Mouse (Mus musculus) cerebellum, adult 2 months (tissue): ENCODE results near the gene Pus7.

ENCODE experiments used
- CTCF ChIP-seq: fragments of 200-500 bp; IDR thresholded peaks from 2 replicates; pipeline ENCODE4 v1.5.1; 2011; ENCODE audit warnings: low read depth, mild to moderate bottlenecking, control low read depth, low read length, moderate library complexity, borderline replicate concordance; ENCODE audit not compliant: insufficient read depth
- POLR2A ChIP-seq: fragments of 200-500 bp; IDR thresholded peaks from 2 replicates; pipeline ENCODE4 v1.6.1; 2011; ENCODE audit warnings: low read length, control low read depth, borderline replicate concordance; ENCODE audit not compliant: insufficient read depth

GRCm38 (mm10) chr5:23762531-23762930 lies 21.0 kb downstream of the Pus7 start:
- TF ChIP-seq POLR2A (no peak), CTCF (no peak)
